Mouse (Mus musculus) stomach, postnatal 0 days (tissue): Measurements from ENCODE around the gene Sec16a.

Experiments
- CTCF ChIP-seq: IDR thresholded peaks from 2 replicates; pipeline ENCODE4 v1.5.1; 2016; ENCODE audit warnings: antibody characterized with exemption, low read depth, mild to moderate bottlenecking, moderate library complexity
- EP300 ChIP-seq: optimal IDR thresholded peaks from 2 replicates; pipeline ENCODE3; 2016; ENCODE audit warnings: antibody characterized with exemption

GRCm38 (mm10) chr2:26485710-26486109 is 40.7 kb upstream of the Sec16a start:
- TF ChIP-seq CTCF: no peak
- TF ChIP-seq EP300: no peak
